Mouse (Mus musculus) cerebellum, adult 18-20 months (tissue): ENCODE measurements around the gene Pi4k2b.

Experiments used
- DNase-seq, 2 experiments: peaks; one replicate each; pipeline ENCODE4 v3.0.0; 2021

The Pi4k2b gene

DNA sequence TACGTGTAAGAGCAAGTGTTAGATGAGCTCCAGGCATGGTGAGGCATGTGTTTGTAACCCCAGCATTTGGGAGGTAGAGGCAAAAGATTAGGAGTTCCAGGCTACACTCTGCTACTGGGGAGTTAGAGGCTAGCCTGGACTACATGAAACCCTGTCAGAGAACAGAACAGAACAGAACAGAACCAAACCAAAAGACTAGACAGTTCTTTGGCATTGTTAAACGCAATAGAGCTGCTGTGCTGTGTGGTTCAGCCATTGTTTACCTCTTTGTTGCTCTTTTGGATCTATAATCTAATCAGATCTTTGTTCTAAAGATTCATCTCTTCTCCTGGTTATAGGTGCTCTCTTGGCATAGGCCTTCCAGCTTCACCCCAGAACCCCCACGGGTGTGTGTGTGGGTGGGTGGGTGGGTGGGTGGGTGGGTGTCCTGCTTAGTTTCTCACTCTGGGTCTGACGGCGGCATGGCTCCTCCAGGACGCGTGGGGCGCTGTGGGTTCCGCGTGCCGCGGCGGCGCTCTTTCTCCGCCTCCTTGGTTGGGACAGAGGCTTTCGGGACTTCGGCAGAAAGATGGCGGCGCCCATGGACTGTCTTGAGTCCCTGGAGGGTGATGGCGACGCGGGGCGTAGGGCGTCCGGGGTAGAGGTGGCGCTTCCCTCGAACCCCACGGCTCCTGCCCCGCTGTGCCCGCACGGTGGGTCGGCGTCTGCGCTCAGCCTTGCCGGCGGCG, 41.3 kb downstream of the Pi4k2b start:
- peak; percentile 81 to 88 for DNase-seq

DNA sequence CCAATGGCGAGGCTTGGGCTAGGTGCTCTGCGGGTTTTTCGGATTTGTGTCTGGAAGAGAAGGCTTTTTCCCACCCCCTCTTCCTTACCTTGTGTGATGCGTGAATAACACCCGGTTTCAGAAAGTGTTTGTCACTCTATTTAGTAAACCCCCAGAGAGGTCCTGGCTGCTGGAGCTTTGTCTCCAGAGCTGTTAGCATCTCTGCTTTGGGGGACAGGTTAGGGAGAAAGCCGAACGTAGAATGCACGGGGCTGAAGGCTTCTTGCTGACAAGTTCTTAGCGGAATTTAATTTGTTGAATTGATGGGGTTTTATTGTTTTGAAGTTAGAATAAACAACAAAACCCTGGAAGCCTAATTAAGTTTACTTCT, 41.9 kb downstream of the Pi4k2b start:
- DNase-seq, result no peak

DNA sequence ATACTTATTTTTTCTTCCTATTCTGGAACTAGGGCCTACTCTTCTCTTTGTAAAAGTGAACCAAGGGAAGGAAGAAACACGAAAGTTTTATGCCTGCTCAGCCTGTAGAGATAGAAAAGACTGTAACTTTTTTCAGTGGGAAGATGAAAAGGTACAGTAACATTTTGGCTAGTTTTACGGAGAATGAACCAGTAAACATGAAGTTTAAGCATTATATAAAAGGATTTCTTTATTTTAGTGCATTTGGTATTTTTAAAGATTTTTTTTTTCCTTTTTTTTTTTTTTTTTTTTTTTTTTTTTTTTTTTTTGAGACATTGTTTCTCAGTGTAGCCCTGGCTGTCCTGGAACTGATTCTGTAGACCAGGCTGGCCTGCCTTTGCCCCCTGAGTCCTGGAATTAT, 42.6 kb downstream of the Pi4k2b start:
- no peak for DNase-seq

DNA sequence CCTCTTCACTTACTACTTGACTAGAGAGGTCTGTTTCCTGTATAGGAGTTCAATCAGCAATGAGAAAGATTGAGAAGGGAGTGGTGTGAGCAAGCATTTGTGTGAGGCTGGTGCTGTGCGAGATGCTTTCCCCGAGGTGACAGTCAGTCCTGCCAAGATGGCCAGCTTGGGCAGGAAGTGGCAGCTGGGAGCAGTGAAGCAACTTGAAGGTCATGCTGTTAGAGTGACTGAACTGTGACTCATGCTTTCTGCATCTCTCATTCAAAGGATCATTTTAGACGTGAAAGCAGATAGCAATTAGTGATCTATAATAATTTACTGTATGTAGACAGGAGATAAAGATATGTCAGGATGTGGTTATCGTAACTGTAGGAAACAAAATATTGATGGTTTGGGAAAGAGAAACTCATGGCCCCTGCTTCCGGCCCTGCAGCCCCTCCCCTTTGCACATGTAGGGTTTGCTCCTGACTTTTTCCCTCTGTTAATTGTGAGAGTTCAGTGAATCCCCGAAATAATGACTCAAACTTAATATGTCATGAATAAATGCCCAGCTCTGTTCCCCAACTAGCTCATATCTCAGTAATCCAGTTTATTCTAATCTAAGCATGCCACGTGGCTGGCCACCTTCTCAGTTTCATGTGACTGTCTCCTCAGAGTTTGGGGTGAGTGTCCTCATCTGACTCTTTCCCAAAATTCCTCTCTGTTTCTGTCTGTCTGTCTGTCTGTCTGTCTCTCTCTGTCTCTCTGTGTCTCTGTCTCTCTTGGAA, 45.4 kb downstream of the Pi4k2b start:
- no peak for DNase-seq

DNA sequence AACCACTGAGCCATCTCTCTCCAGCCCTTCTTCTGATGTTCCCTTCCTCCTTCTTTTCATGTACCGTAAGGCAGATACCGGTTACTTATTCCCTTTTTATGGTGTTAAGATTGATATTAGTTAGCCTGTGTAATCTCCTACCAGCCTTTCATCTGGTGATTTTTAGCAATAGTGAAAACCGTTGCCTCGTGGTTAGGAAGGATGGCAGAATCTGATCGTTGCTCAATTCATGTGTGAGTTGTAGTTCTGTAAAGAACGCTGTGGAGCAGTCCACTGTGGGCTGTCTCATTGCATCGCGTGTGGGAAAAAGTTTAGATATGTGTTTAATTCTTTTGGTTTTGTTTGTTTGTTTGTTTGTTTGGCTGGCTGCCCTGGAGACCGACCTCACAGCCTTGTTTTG, 51.9 kb downstream of the Pi4k2b start:
- no peak for DNase-seq

DNA sequence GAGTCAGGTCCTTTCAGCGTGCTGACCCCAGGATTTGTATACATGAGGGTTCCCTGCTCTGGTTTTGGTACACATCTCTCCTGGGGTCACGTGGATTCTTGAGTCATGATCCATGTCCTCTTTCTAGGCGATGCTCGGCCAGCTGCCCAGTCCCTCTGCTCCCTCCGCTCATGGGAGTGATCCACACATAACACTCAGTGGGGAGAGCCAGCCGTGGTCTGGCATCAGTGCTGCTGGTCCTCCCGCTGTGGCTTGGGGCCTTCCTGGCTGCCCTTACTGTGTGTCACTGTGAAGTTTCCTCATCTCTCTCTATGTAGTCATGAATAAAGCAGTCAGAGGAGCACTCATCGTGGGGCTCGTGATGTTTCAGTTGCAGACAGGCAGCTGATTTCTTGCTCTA, 52.7 kb downstream of the Pi4k2b start:
- DNase-seq, result no peak

DNA sequence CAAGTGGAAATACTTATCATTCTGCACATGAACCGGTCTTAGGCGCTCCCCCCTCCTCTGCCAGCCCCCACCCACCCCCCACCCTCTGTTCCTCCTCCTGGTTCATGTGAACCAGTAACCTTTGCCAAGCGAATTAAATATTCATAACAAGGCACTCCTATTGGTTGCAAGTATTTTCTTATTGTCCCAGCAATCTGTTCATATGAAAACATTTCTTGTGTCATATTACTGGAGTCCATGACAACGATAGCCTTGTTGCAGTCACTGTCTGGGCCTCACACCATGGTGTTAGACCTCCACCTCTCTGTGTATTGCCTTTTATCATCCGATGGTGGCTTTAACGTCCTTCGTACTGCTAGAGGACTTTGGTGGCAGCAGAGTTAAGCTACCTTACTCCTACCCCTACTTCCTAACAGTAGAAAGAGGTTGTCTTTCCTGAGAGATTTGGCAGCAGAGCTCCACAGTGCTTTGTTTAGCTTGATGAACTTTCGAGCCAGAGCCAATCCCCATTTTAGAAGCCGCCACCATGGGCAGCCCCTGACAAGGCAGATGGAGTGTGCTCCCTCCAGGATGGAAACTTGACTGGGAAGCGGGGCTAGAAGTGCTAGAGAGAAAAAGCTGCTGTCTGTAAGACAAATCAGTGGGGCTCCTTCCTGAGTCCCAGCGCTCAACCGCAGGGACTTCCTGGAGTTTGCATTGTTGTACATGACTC, 58.1 kb downstream of the Pi4k2b start:
- DNase-seq, result no peak

DNA sequence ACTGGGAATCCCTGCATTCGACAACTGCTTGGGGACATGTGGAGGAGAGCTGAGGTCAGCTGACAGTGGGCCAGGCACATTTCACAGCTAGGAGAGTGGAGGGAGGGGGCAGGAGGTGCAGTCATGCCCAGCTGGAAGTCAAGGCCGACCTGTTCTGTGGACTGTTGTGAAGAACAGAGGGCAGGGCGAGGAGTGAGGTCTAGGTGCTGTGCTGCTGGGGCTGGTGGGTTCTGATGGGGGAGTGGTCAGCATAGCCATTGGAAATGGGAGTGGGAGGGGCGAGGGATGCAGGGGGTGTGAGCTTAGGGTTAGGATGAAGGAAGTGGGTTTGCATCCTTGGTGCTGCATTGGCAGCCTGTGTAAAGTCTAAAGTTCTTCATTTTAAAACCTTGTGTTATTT, 64.4 kb downstream of the Pi4k2b start:
- DNase-seq, result no peak

DNA sequence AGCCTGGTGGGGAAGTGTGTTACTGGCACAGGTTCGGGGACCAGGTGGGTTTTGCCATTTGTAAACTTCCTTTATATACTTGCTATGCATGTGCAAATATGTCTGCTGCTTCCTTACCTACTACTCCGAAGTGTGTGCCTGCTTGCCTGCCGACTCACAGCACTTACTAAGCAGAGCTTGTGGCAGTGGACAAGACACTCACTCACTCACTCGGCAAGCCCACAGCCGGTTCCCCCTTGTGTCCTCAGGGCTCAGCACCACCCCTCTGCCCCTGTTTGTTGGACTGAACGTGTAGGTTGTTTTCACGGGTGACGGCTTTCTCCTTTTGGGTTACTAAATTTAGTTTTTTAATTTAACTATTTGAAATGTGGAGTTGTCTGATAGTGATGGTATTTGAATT, 65.0 kb downstream of the Pi4k2b start:
- DNase-seq, result no peak

DNA sequence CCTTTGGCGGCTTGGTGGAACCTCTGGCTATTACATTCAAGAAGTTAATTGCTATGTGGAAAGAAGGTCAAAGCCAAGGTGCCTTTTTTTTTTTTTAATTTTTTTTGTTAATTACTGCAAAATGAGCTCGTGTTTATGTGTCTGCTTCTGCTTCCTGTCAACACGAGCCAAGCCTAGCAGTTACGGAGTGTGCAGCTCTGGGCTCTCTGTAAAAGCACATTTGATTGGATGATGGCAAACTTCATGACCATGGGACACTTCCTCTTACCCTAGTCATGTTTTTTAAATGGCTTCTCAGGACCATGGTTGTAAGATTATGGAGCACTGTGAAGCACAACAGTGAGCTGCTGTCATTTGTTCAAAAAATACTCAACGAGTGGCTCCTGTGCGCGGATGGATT, 65.7 kb downstream of the Pi4k2b start:
- no peak for DNase-seq

DNA sequence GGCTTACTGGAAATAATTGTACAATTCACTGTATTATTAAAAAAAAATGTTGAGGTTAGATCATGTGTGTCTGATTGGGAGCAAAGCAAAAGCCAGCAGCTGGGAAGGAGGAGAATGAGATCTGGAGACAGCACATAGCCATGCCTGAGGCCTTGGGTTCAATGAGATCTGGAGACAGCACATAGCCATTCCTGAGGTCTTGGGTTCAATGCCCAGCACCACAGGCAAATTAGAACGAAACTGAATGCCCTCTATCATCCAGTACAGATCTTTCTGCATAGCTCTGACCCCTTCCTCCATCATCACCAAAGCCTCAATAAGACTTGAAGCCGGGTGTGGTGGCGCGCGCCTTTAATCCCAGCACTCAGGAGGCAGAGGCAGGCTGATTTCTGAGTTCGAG, 69.1 kb downstream of the Pi4k2b start:
- DNase-seq, result no peak

DNA sequence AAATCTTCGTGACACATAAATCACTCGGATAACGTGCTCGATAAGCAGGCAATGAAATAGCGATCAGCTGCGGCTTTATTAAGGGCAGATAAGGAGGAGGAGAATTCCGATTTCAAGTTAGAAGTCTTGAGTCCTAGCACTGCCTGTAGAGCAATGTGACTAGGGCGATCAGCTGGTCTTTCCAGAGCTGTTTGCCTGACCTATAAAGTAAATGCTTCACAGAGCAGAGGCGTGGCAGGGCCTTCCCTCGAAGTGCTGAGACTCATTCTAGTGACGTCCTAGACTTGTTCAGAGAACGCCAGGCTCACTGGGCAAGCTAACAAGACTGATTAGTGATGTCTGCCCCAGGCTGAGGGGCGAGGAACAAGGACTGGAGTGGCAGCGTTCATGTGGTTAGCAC, 69.7 kb downstream of the Pi4k2b start:
- DNase-seq, result no peak

DNA sequence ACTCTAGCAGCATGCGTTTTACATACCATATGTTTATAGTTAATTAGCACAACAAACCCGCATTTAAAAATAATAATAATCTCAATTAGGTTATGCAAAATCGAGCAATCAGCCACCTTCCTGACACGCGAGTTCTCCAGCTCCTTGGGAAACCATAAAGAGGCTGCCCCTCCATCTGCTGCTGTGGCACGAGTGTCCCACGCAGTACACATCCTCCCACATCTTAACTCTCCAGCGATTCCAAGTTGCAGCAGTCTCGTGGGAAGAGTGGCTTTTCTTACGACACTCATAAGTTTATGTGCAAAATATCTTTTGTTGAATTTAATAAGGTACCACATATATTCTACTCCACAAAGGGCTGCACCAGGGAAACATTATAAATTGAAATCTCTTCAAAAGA, 71.1 kb downstream of the Pi4k2b start:
- no peak for DNase-seq

DNA sequence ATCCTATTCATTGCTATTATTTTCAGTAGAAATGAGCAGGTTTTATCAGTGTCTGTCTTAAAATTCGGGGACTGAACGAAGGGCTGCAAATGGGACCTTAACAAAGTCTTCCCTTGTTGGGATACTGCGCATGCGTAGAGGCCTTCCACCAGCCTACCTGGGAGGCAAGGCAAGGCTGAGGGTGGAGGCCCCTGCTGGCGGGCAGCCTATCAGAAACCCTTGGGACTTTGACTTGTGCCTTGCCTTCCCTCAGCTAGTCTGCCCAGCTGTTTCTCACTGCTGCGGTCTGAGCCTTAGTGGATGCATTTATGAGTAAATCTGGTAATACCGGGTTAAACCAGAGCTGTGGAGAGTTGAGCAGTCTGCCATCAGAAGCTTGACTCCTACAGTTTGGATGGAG, 71.9 kb downstream of the Pi4k2b start:
- DNase-seq, result no peak

DNA sequence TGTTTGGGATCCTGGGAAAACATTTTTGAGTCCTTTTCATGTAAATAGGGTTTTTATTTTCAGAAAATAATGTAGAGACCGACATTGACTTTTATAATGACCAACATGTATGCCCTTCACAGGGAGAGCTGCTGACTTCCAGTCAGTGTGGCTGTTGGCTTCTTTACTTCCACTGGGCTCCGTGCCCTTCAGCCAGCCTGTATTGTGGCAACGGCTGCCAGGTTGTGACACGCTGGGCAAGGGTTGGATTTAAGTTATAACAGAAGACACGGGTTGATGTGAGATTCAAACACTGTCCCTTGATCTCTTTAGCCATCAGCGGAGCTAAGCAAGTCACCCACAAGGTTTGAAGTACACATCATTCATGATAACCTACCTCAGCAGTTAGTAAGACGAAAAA, 77.3 kb downstream of the Pi4k2b start:
- DNase-seq, result no peak
